Mouse (Mus musculus) heart, adult 18-20 months (tissue): ENCODE measurements at regions not wholly inside any gene's neighbourhood (a gene's known extent, or its start where the extent isn't known, plus 50 kb on each side); places are given as distances from the start of the nearest gene placed in this dataset.

Experiments
- DNase-seq, 2 experiments: peaks; one replicate each; pipeline ENCODE4 v3.0.0; 2021 to 2022; ENCODE audit warnings: mixed read lengths in 1 of 2

DNA sequence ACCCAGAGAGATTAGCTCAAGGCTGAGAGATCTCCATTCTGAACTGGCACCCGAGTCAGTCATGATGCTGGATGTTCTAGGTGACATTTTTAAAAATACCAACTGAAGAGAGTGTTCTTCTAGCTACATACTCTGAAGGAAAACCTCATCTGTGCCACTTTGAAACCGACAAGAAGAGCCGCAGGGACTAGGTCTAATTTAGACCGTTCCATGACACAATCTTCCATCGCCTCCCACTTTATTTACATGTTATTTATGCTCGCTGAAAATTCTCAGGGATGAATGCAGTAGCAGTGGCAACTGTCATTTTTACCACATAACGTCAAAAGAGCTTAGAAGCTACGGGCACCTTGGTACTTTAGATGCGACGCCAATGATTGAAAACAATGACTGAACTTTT, 514.1 kb upstream of the Gm10131 start:
- no peak for DNase-seq

DNA sequence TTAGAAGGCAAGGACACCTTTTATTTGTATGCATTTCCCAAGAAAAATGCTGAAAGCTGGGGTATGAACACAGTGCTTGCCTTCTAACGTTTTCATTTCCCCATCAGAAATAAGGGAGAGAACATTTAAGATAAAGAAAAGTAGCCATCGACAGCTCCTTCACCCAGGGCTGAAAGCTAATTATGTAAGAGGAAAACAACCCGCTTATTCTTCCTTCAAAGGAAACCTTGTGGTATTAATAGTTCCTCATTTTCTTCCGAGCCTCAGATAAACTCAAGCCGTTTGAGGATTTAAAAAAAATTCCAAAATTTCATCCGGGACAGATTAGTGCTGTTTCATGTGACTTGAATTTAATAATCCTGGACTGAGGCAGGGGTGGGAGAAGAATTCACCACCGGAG, 512.2 kb upstream of the Gm10131 start:
- DNase-seq: no peak

DNA sequence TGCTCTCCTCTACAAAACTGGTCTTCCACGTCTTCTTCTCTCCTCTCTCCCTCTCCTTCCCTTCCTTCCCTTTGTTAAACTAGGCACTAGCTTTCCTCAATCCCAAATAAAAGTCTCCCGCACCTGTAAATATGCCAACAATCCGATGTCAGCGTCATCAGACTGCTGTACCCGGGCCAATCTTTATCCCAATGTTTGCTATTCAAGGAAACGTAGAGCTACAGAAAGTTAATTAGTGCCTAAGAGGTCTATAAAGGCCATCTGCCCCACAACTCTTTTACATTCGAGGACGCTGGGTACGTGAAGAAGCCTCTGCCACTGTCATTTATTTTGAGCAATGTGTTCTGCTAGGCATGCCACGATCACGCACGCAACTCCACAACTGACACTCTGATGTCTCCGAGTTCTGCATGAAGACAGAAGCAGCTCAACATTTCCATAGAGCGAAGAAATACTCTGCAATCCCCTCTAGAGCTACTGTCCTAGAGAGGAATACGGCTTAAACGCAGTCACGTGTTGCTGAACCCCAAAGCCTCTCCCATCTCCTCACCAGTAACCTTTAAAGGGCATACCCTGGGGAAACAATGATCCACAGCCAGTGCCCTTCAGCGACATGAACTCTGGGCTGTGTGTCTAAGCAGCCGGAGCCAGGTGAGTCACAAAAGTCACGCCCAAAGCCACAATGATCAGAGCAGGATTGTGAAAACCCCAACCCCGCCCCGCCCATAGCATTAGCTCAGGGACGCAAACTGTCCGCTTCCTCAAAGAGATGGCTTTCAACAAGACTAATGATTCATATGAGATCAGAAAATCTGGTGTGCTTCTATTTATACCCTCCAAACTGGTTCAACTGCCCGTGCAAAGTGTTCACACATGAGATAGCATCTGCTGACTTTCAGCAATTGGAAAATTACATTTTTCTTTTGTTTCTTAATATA, 510.9 kb upstream of the Gm10131 start:
- DNase-seq: peak in 1 of 2 experiments; percentile 4

DNA sequence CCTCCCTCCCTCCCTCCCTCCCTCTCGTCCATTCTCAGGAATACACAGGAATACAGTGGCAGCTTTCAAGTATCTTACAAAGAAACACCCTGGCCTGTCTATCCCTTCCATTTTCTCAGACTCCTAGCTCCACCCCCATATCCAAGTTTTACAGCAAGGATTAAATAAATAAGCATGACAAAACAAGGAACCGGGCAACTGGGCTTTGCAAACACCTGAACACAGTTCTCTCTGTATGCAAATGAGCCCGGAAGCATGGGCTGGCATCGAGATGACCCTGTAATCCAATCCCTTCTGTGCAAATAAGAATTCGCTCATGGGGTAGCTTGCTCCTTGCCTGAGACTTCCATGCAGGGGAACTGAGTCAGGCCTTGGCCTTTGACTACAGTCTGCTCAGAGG, 506.5 kb upstream of the Gm10131 start:
- DNase-seq: no peak

DNA sequence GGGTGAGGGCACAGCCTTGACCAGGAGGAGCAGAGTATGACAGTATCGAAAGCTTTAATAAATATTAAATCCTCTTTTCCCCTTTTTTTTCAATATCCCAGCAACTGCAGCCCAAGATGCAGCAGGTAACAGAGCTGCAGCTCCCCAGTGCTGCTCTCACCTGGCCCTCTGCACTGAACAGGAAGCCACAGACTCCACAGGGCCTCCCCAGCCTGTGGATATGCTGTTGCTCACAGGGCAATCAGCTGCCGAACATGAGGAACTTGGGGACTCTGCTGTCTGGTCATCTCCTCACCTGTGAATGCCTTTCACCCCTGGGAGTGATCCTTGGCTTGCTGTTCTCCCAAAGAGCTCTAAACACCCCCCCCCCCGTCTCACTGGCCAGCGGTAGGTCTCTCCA, 503.4 kb upstream of the Gm10131 start:
- no peak for DNase-seq

DNA sequence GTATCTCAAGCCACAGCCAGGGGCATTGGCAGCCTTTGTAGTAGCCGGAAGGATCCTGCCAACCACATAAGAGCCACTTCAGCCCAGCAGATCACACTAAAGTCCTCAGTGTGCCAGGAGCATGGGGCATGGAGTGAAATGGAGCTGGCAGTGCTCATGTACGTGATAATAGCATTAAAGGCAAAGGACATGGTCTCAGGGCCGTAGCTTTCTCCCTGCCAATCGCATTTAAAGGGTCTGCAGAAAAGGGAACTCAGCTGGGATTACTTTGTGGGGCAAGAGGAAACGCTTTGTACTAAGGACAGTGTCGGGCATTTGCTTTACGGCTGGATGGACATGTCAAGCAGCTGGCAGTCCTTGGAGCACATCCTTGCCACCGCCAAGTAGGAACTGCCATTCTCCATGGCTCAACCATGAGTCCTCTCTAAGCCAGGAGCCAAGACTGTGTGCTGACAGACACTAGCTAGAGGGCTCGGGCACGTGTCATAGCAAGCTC, 502.5 kb upstream of the Gm10131 start:
- DNase-seq: peak; percentile 71 to 85

DNA sequence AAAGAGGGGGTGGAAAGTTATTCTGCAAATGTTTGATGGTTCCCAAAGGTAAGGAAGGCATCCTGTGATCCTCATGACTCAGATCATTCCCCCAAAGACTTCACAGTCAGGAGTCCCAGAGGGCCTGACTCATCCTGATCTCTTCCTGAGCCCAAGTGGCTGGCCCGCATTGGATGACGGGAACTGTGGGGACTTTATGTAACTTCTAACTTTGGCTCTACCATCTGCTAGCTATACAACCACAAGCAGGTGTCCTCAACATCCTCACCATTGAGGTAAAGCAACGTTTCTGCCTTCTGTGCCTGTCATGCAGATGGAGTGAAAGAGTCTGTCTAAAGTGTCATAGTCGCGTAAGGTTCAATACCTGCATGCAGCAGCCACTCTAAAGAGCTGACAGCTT, 501.6 kb upstream of the Gm10131 start:
- no peak for DNase-seq

DNA sequence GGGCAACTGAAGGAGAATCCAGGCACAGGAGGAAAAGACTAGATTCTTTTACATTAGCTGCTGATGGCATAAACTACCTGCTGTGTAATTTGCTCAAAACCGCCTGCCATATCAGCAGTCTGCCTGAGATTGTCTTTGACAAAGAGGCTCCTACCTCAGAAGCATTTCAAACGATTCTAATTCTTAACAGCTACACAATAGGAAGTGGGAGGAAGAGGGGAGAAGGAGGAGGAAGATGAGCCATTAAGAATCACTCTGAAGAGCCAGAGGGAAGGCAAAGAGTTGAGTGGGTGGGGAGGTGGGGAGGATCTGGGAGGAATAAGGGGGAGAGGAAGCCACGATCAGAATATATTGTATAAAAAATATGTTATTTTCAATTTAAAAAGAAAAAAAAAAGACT, 500.9 kb upstream of the Gm10131 start:
- DNase-seq: no peak

DNA sequence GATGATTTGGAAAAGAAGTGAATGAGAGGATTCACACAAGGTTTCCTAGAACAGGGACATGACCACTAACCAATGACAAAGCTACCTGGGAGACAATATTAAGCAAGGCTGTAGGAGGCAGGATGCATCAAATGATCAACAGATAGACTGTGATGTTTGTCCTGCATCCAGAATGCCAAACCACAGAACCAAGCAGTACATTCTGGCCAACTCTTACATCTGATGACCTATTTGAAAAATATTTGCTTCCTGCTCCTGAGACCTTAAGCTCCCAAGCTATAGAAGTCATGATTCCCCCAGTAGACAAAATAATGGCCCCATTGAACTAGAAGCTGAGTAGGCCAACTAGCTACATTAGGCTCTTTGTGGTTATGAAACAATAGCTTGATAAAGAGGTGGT, 498.6 kb upstream of the Gm10131 start:
- DNase-seq: no peak

DNA sequence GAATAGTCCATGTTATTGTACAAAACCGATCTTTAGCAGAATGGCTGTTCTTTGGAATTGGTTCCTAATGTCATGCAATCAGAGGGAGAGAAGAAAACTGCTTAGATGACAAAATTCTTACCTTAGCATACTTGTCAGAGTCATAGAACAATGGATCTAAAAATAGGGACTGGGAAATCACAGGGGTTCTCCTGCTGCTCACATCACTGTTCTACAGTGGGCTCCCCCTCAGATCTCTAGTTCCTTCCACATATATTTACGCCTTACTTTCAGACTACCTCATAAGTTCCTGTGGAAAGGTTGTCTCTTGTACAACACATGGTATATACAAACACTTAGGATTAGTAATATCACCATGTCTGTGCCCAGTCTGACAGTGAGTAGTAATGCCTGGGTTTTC, 495.9 kb upstream of the Gm10131 start:
- no peak for DNase-seq

DNA sequence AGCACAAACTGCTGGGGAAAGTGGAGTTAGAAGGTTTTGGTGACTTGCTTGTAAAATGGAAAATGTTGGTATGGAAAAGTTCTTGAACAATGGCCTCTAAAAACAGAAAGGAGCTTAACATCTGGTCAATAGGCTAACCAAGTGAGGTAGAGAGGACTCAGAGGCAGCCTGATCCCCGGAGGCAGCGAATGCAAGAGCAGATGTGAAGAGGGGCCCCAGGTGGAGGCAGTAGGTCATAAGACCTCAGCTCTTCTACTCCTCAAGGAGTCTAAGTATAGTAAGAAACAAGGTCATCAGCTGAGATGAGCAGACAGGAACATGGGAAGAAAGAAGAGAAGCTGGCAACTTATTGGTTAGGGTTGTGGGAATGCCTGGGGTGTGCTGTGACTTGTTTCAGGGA, 493.5 kb upstream of the Gm10131 start:
- DNase-seq: no peak

DNA sequence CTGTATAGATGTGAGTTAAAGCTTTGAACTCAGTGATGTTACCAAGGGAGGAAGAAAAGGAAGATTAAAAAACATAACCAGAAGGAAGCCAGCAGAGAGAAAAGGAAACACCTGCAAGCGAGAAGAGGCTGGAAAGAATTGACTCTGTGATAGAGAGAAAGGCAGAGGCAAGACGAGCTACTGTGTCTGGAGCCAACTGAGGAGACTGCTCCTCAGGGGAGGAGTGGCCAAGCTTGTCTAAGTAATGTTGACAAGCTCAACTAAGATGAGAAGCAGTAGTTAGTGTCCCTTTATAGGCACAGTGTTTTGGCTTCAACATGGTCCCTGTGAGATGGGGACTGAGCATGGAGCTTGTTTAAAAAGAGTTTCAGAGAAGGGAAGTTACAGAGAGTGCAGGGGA, 493.0 kb upstream of the Gm10131 start:
- DNase-seq: no peak

DNA sequence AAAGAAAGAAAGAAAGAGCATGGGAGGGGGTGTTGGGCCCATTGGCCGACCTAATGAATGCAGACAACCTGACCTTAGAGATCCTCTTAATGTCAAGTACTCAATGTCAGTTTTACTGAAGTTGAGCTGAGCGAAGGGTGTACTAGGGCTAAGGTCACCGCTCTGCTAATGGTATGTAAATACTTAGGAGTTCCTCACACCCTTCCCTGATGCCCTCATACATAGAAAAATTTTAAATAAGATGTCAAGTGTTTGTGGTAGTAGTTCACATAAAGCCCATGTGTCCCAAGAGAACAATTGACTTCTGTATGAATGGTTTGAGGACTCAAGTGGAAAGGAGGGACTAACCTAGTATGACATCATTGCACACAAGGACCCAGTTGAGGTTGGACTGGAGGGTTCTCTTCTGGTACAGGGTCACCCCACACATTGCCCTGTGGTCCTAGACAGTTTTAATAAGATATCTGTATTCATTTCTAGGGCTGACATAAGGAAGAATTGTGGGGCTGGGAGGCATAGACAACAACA, 490.0 kb upstream of the Gm10131 start:
- no peak for DNase-seq

DNA sequence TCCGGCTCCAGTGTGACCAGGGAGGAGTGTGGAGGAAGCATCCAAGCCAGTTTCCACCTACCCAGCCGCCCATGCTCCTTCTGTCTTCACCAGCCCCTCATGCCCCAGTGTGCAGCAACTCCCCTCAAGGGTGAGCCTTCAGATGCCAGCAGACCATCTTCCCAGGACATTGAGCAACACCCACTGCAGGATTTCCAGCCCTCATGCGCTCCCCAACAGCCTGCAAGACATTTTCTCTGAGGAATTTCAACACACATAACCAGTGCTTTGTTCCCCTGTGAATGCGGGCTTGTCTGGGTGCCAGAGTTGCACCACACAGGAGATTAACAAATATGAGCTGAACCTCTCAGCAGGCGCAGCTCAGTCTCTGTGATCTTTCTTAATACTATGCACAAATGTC, 489.3 kb upstream of the Gm10131 start:
- DNase-seq: peak; percentile 13 to 44

DNA sequence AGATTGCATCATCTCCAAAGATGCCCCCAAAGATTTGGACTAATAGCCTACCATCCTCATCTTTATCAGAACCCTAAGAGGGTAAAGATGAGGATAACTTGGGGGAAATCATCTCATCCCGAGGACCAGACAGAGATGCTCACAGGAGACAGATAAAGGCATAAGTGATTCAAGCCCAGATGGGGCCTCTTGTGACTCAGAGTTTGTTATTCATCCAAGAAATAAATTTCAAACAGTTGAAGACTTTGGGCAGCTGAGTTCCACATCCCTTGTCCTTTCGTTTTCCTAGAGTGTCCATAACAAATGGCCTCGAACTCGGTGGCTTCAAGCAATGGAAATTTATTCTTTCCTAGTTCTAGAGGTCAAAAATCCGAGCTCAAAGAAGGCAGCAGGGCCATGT, 485.1 kb upstream of the Gm10131 start:
- DNase-seq: no peak

DNA sequence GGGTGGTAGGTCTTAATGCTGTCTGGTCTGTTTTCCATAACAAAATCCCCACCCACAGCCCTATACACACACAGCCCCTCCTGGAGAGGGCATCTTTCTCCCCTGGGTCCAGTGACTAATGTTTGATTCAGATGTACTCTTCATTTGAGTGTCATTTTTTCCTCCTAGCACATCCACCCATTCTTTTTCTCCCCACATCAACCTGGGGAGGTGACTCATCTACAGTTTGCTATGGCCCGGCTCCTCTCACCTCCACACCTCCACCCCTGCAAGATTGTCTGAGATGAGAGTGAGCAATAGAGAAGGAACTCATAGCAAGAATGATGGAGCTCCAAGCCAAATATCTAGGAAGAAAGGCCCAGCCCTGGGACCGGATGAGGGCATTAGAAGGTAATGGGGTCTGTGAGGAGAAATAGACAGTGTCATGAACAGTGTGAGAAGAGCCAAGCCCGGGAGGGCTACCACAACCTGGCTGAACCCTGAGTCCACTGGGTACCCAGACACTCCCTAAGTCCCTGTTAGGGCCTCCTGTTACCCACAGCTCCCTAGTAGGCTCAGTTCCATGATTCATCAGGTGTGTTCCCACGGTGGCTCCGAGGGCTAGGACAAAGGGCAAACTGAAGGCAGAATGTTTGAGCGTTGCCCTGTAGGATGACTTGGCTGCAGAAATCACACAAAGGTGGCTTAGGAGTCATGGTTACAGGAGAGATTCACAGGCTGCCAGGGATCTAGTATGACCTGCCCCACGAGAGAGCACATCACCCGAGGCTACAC, 479.6 kb upstream of the Gm10131 start:
- DNase-seq: no peak

DNA sequence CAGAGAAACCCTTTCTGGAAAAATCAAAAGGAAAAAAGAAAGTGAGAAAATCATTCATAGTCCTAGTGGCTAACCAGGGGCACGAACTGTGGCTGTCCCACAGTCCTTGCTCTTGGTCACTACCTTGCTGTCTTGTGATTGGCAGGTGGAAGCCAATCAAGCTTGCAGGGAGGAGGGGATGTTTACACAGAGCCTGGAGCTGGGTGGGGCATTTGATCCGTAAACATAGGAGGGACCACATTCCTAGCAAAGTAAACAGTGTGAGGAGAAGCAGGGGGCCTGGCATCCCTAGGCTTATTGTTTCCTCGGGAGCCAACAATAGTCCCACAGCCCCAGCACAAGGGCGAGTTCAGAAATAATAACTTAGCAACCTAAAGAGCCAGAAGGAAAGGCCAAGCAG, 466.5 kb upstream of the Gm10131 start:
- DNase-seq: no peak

DNA sequence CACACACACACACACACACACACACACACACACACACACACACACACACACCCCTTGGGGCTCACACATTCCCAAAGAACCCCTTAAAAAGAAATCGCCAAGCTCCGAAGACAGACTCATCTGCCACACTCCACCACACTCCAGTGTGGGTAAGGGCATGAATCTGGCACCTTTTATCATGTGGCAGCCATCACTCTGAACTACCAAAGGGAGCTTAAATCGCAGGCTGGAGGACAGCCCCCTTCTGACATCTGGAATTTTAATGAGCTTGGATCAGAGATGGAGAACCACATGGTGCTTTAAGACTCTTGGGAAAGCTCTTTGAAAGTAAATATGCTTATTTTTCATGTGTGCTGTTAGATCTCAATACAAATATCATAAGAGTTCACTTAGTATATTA, 462.5 kb upstream of the Gm10131 start:
- no peak for DNase-seq

DNA sequence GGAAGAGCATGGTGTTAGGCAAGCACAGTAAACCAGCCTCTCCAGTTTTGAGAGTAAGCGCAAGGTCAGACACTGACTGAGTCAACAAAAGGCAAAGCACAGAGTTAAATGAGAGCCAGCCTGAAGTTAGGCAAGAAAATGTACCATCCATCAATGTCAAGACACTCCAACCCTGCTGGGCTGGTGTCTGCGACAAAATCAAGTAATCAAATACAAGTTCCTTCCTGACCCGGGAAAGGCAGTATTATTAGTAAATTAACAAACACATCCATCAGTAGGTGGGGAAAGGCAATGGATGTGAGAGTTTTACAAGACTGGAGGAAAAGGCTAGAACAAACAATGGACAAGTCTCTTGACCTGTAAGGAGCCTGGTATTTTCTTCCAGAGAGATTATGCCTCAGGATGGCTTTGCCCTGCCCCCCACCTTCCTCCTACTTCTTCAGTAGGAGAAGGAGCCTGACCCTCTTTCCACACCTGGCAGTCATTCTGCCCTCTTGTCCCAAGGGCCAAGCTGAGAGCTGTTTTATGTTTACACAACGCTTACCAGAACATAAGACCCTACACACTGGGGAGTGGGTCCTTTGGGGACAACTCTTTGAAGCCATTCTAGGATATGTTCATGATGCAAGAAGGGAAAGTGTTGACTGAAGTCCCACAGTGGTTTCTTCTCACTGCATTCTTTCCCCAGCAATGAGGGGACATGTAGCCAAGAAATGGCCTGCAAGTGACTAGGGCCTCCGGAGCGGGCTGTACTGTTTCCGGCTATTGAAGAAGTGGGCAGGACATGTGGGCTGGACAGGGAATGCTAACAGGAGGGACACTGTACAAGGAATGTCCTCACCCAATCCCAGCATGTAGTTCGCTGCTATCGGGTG, 461.7 kb upstream of the Gm10131 start:
- peak in 1 of 2 experiments; percentile 8 for DNase-seq

DNA sequence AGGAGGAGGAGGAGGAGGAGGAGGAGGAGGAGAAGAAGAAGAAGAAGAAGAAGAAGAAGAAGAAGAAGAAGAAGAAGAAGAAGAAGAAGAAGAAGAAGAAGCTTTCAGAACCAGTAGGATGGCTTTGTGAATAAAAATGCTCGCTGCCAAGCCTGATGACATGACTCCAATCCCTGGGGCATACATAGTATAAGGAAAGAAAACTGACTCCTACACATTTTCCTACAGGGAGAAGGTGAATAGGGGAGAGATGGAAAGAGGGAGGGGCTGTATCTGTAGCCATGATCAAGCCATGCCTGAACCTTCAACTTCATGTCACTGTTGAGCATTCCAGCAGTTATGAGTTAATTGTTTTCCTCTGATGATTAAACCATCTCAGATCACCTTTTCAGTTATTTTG, 460.2 kb upstream of the Gm10131 start:
- DNase-seq: no peak

DNA sequence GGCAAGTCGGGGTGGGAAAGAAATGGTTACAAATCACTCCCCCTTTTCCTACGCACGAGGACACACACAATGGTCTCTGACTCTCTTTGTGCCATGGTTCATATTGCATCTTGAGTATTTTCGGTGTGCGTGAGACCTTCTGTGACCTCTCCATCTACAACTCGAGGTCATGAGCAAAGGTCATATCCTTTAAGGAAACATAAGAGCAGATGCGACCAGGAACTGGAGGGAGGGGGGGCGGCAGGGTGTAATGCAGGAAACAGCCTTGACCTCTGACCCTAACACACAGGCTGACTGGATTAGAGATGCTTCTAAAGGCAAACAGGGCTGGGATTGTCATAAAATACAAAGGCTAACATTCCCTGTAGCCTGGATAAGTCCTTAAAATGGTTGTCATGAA, 450.7 kb upstream of the Gm10131 start:
- DNase-seq: no peak

DNA sequence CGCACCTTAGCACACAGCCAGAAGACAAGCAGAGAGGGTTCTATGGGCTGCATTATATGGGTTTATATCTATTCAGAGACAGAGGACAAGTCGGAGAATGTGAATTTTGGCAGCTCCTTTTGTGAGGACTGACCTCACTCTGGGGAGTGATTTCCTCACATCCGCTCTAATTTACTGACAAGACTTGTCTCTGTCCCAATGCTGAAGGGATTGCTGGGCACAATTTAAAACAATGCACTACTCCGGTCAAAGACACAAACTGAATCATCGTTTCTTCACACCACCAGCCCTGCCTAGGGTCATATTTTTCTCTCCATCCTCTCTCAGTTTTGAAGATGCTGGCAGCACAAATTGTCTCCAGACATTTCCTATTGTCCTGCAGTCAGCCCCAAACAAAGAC, 438.2 kb upstream of the Gm10131 start:
- DNase-seq: no peak
